Mouse (Mus musculus): ENCODE measurements around the gene Rps15a. TPM values are rescaled to one million over a fixed set of nuclear protein-coding genes. Genes with fewer than 3 reads are reported as not detected.

The Rps15a gene
- polyA plus RNA-seq (2015; fragmentation: Nextera tagmentation; extraction: Ambion mirVana) = 712 and 730 TPM in 2 replicates

DNA sequence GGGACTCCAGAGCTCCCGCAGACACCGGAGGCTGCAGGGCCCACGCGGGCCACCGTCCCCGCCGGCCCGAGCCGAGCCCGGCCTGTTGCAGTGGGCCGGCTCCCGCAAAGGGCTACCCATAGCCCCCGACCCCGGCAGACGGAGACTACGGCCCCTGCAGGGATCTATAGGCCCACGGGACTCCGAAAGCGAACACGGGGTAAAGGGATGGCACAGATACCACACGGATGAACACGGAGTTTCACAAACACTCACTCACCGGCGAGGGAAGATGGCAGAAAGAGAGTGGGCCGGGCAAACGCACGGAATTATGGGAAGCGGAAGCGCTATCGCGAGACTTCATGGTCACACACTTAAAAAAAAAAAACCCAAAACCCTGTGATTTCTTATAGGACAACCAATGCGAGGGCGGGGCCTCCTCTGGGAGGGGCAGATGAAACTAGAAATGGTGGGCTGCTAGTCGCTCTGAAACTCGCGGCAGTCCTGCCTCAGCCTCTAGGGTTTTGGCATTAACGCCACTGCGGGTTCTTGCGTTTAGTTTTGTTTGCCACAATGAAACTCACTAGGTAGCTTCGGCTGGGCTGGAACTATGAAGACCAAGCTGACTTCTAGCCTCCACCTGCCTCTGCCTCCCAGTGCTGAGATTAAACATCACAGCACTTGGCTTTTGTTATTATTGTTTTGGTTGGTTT, at the start of gene Rps15a:
Rps15a (minus strand) TSS at position 312 of the 692 bp plus-strand sequence.
- peak within 1 kb of the TSS; percentile 79 for H3K4me2 ChIP-seq
- H3K4me3 ChIP-seq (replicated peaks) = peak within 1 kb of the TSS; percentile 78
- H3K27me3 ChIP-seq (replicated peaks) = no peaks in the 10 kb centered on the region
- ATAC-seq (ENCODE audit: insufficient read depth, low FRiP score, low read depth) = peak; percentile 76
- peak within 1 kb of the TSS; percentile 98 for H3K9ac ChIP-seq
- WGBS = under 1% methylated on average over 40 of the region's 40 CpGs
- H3K4me1 ChIP-seq = peaks cover 34% of the 10 kb centered on the region
- no peaks in the 10 kb centered on the region for H3K9me3 ChIP-seq
- H3K36me3 ChIP-seq = peaks cover 32% of the 10 kb centered on the region
- H3K27ac ChIP-seq = peak within 1 kb of the TSS; percentile 91

- WGBS = 94% methylated on average over 8 of the region's 8 CpGs
- Histone ChIP-seq H3K4me2 (no peak overlapping the region), H3K9ac (no peak overlapping the region), H3K9me3 (no peaks in the 10 kb centered on the region), H3K4me1 (no peaks in the 10 kb centered on the region), H3K27ac (no peak overlapping the region), H3K4me3 (replicated peaks) (no peak overlapping the region), H3K36me3 (peaks cover 34% of the 10 kb centered on the region), H3K27me3 (replicated peaks) (no peaks in the 10 kb centered on the region)
- ATAC-seq (ENCODE audit: insufficient read depth, low FRiP score, low read depth) = no peak
These were observed 47.0 kb upstream of the Rps15a start for GRCm38 (mm10) chr7:118163006-118163405.

DNA sequence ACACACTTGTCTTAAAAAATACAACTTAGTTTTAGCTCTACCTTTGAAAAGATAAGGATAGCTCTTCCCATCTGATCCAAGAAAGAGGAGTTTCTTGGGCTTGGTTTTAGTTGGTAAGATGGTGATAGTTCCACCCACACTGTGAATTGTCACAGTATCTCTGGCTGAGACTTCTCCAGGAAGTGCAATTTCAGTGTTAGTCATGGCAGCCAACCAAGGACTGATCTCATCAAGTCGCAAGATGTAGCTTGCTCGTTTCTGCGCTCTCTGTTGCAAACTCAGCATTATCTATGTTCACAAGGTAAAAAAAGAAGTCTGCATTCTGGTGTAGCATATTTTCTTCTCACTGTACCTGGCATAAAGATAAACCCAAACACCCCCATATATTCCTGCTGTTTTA, 44.1 kb upstream of the Rps15a start:
- no peak for ATAC-seq (ENCODE audit: insufficient read depth, low FRiP score, low read depth)
- Histone ChIP-seq H3K36me3 (peaks cover 36% of the 10 kb centered on the region), H3K4me3 (replicated peaks) (no peak overlapping the region), H3K4me1 (no peaks in the 10 kb centered on the region), H3K4me2 (no peak overlapping the region), H3K27me3 (replicated peaks) (no peaks in the 10 kb centered on the region), H3K27ac (no peak overlapping the region), H3K9me3 (no peaks in the 10 kb centered on the region), H3K9ac (no peak overlapping the region)
- WGBS = 90% methylated on average over 3 of the region's 3 CpGs

- H3K4me3 ChIP-seq (replicated peaks) = no peak overlapping the region
- no peak overlapping the region for H3K27ac ChIP-seq
- ATAC-seq (ENCODE audit: insufficient read depth, low FRiP score, low read depth) = no peak
- H3K9ac ChIP-seq = no peak overlapping the region
- H3K9me3 ChIP-seq = no peaks in the 10 kb centered on the region
- H3K27me3 ChIP-seq (replicated peaks) = no peaks in the 10 kb centered on the region
- no peaks in the 10 kb centered on the region for H3K4me1 ChIP-seq
- WGBS = 89% methylated on average over 7 of the region's 7 CpGs
- peaks cover 56% of the 10 kb centered on the region for H3K36me3 ChIP-seq
- H3K4me2 ChIP-seq = no peak overlapping the region
These were observed 40.5 kb upstream of the Rps15a start for GRCm38 (mm10) chr7:118156461-118156860.

DNA sequence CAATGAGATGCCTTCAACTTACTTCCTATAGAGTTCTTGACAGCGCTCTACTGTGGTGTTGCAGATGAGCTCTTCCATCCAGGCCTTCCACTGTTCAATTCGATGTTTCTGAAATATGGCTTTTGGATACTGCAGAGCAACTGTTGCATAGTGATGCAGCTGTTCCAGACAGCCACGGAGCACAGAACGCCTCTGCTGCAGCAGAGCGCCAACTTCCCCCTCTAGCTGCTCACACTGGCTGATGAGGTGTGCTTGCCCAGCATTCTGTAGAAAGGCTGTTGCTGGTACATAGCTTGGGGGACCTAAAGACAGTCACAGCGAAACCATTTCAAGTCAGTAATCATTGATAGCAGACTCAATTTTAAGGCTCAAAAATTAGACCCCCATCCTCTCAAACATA, 38.2 kb upstream of the Rps15a start:
- peaks cover 46% of the 10 kb centered on the region for H3K36me3 ChIP-seq

GRCm38 (mm10) chr7:118143602-118144001, 27.6 kb upstream of the Rps15a start:
- Histone ChIP-seq H3K9me3 (no peaks in the 10 kb centered on the region), H3K27ac (no peak overlapping the region), H3K4me3 (replicated peaks) (no peak overlapping the region), H3K36me3 (peaks cover 42% of the 10 kb centered on the region), H3K4me1 (no peaks in the 10 kb centered on the region), H3K27me3 (replicated peaks) (no peaks in the 10 kb centered on the region), H3K9ac (no peak overlapping the region), H3K4me2 (no peak overlapping the region)
- ATAC-seq (ENCODE audit: insufficient read depth, low FRiP score, low read depth) = no peak; the same call in 1 of the 2 replicates
- WGBS = 88% methylated on average over 3 of the region's 3 CpGs

More for the DNA sequence above, 38.2 kb upstream of the Rps15a start:
- Histone ChIP-seq H3K4me2 (no peak overlapping the region), H3K27me3 (replicated peaks) (no peaks in the 10 kb centered on the region), H3K4me3 (replicated peaks) (no peak overlapping the region), H3K4me1 (no peaks in the 10 kb centered on the region), H3K9ac (no peak overlapping the region), H3K27ac (no peak overlapping the region), H3K9me3 (no peaks in the 10 kb centered on the region)
- 85% methylated on average over 6 of the region's 6 CpGs for WGBS
- no peak for ATAC-seq (ENCODE audit: insufficient read depth, low FRiP score, low read depth)

DNA sequence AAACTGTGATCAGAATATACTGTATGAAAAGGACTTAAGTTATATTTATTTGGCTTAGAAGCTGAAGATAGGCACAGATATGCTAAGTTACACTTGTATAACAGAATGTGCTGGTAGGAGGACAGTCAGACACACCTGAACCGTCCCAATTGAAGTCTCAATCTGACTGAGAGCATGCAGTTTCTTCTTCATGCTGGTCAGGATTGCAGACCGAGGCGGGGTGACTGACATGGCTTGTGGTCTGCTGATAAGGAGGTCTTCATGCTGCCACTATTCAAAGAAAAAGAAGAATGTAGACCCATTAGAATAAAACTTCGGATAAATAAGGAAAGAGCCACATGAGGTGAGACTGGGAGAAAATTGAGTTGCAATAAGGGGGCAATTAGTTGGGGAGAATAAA, 27.1 kb upstream of the Rps15a start:
- WGBS = 88% methylated on average over 4 of the region's 4 CpGs
- Histone ChIP-seq H3K27me3 (replicated peaks) (no peaks in the 10 kb centered on the region), H3K9ac (no peak overlapping the region), H3K4me1 (no peaks in the 10 kb centered on the region), H3K4me2 (no peak overlapping the region), H3K36me3 (peaks cover 38% of the 10 kb centered on the region), H3K27ac (no peak overlapping the region), H3K9me3 (no peaks in the 10 kb centered on the region), H3K4me3 (replicated peaks) (no peak overlapping the region)
- ATAC-seq (ENCODE audit: insufficient read depth, low FRiP score, low read depth) = no peak

DNA sequence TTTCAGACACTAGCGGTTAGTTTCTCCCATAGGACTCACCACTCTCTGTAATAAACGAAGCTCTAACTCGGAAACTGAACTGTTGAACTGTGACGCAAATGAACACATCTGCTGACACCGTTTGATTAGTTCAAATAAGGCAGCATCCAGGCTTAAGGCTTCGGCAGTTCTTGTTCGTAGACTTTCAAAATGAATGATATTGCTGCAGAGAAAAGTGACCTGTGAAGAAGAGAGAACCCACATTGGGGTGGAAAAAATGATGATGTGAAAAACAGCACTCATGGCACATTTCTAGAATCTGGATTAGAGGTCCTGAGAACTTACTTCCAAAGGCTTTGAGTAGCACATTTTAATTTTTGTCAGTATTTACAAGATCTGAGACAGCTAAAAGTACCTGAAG, 25.3 kb upstream of the Rps15a start:
- Histone ChIP-seq H3K27ac (no peak overlapping the region), H3K4me3 (replicated peaks) (no peak overlapping the region), H3K4me2 (no peak overlapping the region), H3K36me3 (peaks cover 42% of the 10 kb centered on the region), H3K27me3 (replicated peaks) (no peaks in the 10 kb centered on the region), H3K9me3 (no peaks in the 10 kb centered on the region), H3K9ac (no peak overlapping the region), H3K4me1 (no peaks in the 10 kb centered on the region)
- 92% methylated on average over 7 of the region's 7 CpGs for WGBS
- no peak for ATAC-seq (ENCODE audit: insufficient read depth, low FRiP score, low read depth)

- no peaks in the 10 kb centered on the region for H3K27me3 ChIP-seq (replicated peaks)
- H3K9me3 ChIP-seq = no peaks in the 10 kb centered on the region
- 75% methylated on average over 11 of the region's 11 CpGs for WGBS
- peaks cover 32% of the 10 kb centered on the region for H3K36me3 ChIP-seq
- H3K4me1 ChIP-seq = peaks cover 2% of the 10 kb centered on the region; the same call in 1 of the 2 replicates
- no peak overlapping the region for H3K4me2 ChIP-seq
- H3K9ac ChIP-seq = no peak overlapping the region
- no peak overlapping the region for H3K27ac ChIP-seq
- H3K4me3 ChIP-seq (replicated peaks) = no peak overlapping the region
- ATAC-seq (ENCODE audit: insufficient read depth, low FRiP score, low read depth) = no peak
These were observed 19.1 kb upstream of the Rps15a start for GRCm38 (mm10) chr7:118135128-118135527.

GRCm38 (mm10) chr7:118129430-118130041, 13.5 kb upstream of the Rps15a start, which contains the start of gene Arl6ip1:
Gene Arl6ip1 (minus strand): TSS chr7:118129662.
- ATAC-seq (ENCODE audit: insufficient read depth, low FRiP score, low read depth) = peak; percentile 98
- under 1% methylated on average over 39 of the region's 39 CpGs for WGBS

DNA sequence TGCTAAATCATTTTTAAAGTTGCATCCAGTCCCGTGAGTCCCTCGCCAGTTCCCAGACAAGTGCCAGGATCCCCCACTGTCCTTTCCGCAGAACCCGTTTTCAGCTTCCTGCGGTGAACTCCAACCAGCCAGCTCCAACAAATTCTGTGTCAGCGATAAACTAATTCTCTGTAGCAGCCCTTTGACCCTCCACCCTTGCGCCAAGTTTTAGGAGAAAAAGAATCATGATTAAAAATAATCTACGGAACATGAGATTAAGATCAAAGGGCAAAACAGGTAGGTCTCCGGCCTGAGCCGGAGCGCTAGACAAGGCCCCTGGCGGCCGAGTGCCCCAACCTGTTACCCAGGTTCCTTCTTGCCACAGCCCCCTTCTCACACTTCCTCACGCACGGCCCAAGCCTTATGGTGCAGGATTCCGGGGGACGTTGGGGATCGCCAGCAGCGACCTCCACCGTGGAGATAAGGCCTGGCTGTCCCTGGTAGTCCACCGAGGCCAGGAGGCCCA, 13.0 kb upstream of the Rps15a start:
- no peaks in the 10 kb centered on the region for H3K9me3 ChIP-seq
- H3K9ac ChIP-seq = peak overlapping the region; percentile 85
- peak overlapping the region; percentile 69 for H3K4me2 ChIP-seq
- peak overlapping the region; percentile 96 for H3K27ac ChIP-seq
- peak overlapping the region; percentile 78 for H3K4me3 ChIP-seq (replicated peaks)
- H3K36me3 ChIP-seq = peaks cover 7% of the 10 kb centered on the region; the same call in 1 of the 2 replicates
- ATAC-seq (ENCODE audit: insufficient read depth, low FRiP score, low read depth) = peak; percentile 45
- H3K4me1 ChIP-seq = peaks cover 21% of the 10 kb centered on the region
- H3K27me3 ChIP-seq (replicated peaks) = no peaks in the 10 kb centered on the region
- under 1% methylated on average over 21 of the region's 21 CpGs for WGBS

More at GRCm38 (mm10) chr7:118129430-118130041, 13.5 kb upstream of the Rps15a start, which contains the start of gene Arl6ip1:
- Histone ChIP-seq H3K4me2 (peak within 1 kb of the TSS; percentile 83), H3K36me3 (peaks cover 2% of the 10 kb centered on the region; the same call in 1 of the 2 replicates), H3K9me3 (no peaks in the 10 kb centered on the region), H3K4me3 (replicated peaks) (peak within 1 kb of the TSS; percentile 78), H3K4me1 (peaks cover 18% of the 10 kb centered on the region), H3K27ac (peak within 1 kb of the TSS; percentile 96), H3K27me3 (replicated peaks) (no peaks in the 10 kb centered on the region), H3K9ac (peak within 1 kb of the TSS; percentile 85)

Measured in stomach, embryonic 15.5 days (tissue).